Mouse (Mus musculus) T-helper 1 cell (primary cell): ENCODE data around the gene Sirpa.

Experiments
- in situ Hi-C: fragments of 300-600 bp; cut with MboI, MseI; formaldehyde crosslinking; loops from one replicate; pipeline ENCODE4 v1.15.1; 2025; ENCODE audit warnings: high pct_unique_total_duplicates

Sirpa gene

DNA sequence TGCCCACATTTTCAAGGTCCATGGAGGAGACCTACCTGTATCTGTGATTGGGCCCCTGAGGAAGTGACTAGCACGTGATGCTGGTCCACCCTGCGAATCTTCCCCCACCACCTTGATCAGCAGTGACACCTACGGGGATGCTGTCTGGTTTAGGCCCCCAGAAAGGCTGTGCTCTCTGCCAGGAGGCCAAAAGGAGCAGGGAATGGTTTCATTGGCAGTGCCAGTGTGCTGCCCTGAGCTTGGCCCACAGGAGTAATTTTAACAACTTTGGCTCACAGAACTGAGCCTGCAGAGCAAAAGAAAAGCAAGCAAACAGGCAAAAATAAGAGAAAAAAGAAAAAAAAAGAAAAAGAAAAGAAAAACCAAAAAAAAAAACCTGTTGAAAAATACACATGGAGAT lies 13.2 kb downstream of the Sirpa start:
- in situ Hi-C loops: no loop called here

GRCm38 (mm10) chr2:129606269-129606668 lies 13.6 kb downstream of the Sirpa start:
- in situ Hi-C loops: no loop called here

- in situ Hi-C loops: no loop called here
These were observed 14.3 kb downstream of the Sirpa start for GRCm38 (mm10) chr2:129606899-129607298.

DNA sequence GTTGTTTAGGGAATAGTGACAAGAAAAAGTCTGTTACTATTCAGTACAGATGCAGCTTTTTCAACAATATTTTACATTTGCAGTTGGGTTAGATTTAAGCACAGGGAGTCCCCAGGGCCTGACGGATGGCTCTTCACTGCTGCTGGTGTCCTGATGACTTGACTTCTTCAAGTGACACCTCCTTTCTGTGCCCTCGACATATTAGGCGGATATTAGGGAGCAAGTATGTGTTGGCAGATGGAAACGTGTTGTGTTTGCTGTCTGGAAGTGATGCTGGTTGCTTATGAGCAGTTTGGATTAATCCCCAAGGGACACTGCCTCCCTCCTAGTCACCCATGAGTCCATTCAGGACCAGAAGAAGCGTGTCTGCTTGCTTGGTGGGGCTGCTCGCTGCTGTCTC lies 21.3 kb downstream of the Sirpa start:
- in situ Hi-C loops: loop anchor here (5.0 kb wide), 1 partner anchor 93 kb away; no protein-coding TSS in a partner anchor

DNA sequence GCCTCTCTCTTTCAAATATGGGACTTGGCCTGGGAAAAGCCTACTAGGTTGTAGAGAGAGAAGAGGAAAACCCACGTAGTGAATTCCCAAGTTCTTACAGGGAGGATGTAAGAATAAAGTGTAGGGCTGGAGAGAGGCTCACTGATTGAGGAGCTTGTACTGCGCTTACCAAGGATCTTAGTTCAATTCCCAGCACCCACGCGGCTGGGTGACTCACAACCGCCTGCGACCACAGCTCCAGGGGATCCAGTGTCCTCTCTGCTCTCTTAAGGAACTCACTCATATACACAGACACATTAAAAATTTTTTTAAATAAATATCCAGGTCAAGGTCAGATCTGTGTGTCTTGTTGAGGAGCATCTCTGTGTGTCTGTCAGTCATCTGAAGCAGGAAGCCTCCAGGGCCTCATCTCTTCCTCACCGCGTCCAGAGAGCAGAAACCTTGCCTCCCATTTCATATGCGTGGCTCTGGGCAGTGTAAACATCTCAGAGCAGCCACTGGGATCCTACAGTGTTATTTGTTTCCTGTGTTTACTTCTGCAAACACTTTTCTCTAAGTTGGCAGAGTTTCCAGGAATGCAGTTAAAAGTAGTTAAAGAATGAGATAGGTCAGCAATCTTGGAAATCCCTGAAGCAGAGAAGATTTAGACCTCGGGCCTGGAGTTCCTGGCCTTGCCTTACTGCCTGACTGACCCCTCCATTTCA lies 22.0 kb downstream of the Sirpa start:
- in situ Hi-C loops: loop anchor here (5.0 kb wide), 1 partner anchor 93 kb away; no protein-coding TSS in a partner anchor

GRCm38 (mm10) chr2:129620148-129620547 lies 27.5 kb downstream of the Sirpa start:
- in situ Hi-C loops: no loop called here

- in situ Hi-C loops: no loop called here
These were observed 28.2 kb downstream of the Sirpa start for GRCm38 (mm10) chr2:129620881-129621280.

DNA sequence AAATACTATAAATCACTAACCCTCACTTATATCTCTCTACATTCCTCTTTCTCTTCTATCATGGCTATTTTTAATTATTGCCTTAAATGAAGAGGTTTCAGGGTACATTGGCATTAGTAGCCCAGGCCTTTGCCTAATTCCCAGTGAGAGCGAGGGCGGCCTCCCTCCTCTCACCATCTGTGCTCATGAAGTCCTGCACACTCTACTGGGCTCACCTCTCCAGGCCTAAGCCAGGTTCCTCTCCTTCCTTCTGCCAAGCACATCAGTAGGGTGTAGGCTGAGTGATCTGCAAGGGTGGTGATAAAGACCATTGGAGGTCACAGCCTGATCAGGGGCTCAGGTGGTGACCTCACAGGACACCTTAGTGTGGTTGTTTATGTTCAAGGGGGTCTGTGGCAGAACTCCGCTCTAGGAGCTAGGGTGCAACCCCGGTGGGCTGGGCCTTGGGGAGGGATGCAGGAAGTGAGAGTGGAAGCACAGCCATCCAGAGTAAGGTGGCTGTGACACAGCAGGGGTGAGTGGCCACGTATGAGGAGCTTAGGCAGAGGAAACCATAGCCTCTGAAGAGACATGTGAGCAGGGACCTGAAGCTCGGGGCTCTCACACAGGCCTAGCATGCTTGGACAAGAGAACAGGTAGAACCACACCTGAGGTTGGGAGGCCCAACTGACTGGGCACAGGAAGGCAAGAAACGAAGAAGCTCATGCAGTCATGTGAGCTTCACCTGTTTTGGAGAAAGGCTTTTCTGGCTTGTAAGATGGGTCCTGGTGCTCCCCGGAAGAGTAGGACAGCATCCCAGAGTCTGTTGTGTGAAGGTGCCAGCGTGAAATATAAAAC lies 29.2 kb downstream of the Sirpa start:
- in situ Hi-C loops: no loop called here

GRCm38 (mm10) chr2:129622918-129623317 lies 30.3 kb downstream of the Sirpa start:
- in situ Hi-C loops: no loop called here

DNA sequence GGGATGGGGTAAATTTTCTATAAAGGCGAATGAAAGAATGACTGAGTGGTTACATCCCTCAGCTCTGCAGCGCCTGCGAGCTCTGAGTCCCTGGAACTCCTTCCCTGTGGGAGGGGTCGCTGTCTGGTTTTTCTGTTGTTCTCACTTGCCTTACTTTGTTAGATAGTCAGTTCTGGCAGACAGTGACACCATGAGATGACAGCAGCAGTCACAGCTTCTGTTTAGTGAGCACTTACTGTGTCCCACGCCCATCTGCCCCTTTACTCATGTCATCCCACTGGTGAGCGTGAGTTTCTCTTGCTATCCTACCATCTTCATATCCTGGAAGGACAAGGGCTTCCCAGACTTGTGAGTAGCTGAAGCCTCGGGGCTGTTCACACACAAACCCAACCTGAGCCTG lies 31.1 kb downstream of the Sirpa start:
- in situ Hi-C loops: no loop called here

GRCm38 (mm10) chr2:129624246-129624918 lies 31.7 kb downstream of the Sirpa start:
- in situ Hi-C loops: no loop called here

GRCm38 (mm10) chr2:129624956-129625355 lies 32.3 kb downstream of the Sirpa start:
- in situ Hi-C loops: no loop called here

DNA sequence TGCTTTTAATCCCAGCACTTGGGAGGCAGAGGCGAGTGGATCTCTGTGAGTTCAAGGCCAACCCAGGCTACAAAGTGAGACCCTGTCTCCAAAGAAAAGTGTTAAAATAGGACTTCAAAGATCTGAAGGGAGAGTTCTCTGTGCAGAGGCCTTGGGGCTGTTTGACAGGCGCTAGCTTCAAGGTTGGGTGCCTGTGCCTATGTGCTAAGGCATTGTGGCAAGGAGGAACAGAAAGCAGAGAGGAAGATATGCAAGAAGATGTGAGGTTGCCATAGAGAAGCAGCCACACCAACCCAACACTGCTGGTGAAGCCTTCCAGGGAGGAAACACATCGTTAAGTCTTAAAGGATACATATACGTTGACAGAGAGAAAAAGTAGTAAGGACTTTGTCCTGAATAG lies 33.2 kb downstream of the Sirpa start:
- in situ Hi-C loops: no loop called here

DNA sequence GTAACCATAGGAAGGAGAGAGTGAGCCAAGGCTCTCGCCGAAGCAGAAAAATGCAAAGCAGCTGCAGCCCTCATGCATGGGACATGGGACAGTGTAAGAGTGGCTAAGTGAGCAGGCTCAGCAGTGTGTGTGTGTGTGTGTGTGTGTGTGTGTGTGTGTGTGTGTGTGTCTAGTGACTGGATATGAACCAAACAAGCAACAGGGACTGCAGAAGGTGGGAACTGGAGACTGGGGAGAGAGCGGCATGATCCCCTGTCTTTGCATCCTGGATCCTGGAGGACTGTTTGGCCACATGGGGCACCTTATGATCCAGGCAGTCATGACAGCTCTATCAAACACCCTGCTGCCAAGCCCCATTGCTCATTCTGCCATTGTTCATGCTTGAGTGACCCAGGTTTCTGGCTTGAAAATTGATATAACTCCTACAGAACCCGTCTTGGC lies 34.0 kb downstream of the Sirpa start:
- in situ Hi-C loops: no loop called here

DNA sequence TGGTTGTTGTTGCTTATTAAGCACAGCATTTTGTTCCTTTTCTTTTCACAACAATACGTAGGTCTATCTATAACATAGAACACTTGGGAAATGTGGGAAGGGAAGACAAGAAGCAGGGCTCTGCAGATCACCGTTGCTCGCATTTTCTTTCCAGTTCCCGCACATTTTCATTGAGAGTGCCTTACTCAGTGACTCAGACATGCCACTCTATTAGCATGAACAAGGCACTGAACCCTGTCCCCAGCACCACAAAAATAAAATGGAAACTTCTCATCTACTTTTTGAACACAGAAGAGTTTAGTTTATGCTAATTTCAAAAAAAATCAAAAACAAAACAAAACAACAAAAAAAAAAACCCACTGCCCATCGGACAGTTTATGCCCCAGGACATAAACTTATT lies 34.5 kb downstream of the Sirpa start:
- in situ Hi-C loops: no loop called here

- in situ Hi-C loops: no loop called here
These were observed 35.2 kb downstream of the Sirpa start for GRCm38 (mm10) chr2:129627811-129628210.

DNA sequence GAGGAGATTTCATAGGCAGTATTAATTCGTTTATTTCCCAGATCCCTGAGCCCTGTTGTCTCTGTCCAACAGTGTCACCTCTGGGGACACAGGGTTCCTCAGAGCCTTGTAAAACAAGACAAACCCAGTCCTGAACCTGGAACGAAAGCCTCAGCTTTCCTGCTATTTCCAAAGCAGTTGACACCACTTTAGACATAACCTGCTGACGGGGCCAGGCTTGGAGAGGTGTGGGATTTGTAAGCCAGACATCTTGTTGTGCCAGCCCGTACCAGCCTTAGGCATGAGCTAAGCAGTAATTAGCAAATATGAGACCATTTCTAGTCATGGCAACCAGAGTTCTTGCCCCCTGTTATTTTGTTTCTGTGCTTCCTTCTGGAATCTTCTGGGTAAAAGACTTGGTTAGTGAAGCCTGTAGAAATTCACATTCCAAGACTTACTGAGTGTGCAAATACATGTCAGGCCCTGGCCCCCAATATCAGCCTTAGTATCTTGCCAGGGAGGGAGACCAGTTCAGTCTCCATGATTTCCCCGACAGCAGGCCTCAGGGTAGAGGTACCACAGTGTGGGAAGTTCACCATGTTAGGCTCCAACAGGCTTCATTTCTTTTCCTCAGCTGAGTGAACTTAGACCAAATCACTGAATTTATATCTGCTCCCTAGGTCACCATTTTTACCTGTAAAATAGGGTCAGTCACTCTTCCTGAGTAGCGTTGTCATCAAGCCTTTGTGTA lies 36.0 kb downstream of the Sirpa start:
- in situ Hi-C loops: no loop called here

DNA sequence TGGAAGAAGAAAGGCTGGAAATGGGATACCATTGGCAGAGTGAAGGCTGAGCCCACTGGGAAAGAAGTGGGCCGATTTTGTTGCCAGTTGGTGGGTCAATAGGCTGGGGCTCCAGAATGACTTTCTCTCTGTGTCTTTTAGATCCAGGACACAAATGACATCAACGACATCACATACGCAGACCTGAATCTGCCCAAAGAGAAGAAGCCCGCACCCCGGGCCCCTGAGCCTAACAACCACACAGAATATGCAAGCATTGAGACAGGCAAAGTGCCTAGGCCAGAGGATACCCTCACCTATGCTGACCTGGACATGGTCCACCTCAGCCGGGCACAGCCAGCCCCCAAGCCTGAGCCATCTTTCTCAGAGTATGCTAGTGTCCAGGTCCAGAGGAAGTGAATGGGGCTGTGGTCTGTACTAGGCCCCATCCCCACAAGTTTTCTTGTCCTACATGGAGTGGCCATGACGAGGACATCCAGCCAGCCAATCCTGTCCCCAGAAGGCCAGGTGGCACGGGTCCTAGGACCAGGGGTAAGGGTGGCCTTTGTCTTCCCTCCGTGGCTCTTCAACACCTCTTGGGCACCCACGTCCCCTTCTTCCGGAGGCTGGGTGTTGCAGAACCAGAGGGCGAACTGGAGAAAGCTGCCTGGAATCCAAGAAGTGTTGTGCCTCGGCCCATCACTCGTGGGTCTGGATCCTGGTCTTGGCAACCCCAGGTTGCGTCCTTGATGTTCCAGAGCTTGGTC lies 37.3 kb downstream of the Sirpa start:
- in situ Hi-C loops: no loop called here

- in situ Hi-C loops: no loop called here
These were observed 37.9 kb downstream of the Sirpa start for GRCm38 (mm10) chr2:129630532-129630886.

- in situ Hi-C loops: no loop called here
These were observed 38.5 kb downstream of the Sirpa start for GRCm38 (mm10) chr2:129630978-129631660.
